Mouse (Mus musculus) 416B (cell line): ENCODE measurements around the gene Ptgr2.
A peak's percentile ranks its signal among the peaks of the same experiment; 100 is the strongest.

ENCODE experiments used
- DNase-seq: peaks from one replicate; pipeline ENCODE4 v3.0.0; 2011; ENCODE audit warnings: low read depth

The Ptgr2 gene

DNA sequence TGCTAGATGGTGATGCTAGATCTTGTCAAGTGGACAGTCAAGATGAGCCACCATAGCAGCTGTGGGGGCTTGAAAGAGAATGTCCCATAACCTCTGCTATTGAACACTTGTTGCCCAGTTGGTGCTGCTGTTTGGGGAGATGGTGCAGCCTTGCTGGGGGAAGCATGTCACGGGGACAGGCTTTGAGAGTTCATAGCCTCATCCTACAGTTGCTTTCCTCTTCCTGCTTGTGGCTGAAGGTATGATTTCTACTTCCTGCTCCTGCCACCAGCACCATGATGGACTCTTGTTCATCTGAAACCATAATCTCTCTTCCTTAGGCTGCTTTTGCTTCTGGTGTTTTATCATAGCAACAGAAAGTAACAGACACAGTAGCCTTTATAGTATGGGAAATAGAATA, 19.5 kb downstream of the Ptgr2 start:
- DNase-seq: no peak

- DNase-seq: no peak
These were observed 26.3 kb downstream of the Ptgr2 start for GRCm38 (mm10) chr12:84311306-84311705.

GRCm38 (mm10) chr12:84316006-84316405, 31.0 kb downstream of the Ptgr2 start:
- DNase-seq: no peak

DNA sequence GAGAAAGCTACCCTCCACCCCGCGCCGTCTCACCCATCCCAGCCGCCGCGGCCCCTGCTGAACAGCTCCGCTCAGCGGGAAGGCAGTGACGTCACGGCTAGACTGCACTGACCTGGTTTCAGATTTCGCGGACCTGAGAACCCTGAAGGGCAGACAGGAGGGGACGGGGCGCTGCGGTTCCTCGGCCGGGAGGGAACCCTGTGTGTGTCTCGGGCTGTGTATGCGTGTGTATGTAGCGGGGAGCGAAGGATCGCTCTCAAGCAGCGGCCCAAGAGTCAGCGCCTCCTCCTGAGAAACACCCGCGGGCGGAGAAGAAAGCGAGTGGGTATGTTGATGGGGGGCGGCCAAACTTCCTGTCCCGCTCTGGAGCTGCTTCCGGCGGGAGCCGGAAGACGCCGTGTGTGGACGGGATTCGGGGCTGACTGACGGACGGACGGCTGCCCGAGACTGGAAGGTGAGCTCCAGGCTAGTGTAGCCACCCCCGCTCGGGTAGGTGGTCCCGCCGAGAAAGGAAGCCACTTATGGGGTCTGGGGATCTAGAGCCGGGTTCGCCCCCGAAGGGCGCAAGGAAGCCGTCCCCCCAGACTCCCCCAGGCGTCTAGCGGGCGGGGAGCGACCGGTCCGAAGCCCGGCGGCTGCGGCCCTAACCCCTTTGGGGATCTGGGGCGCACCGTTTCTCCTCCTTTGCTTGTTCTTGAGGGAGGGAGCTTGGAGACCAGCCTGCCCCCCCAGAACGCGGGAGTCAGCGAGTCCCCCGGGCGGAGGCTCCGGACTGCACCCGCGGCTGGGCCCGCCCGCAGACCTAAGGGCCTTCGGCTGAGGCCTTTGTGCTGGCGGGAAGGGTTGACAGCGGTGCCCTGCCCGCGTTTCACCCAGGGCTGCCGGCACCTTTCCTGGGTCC, 31.9 kb downstream of the Ptgr2 start, which contains the start of gene Zfp410:
Zfp410 (plus strand) TSS at position 132 of the 901 bp plus-strand sequence.
- peak; percentile 92 for DNase-seq

DNA sequence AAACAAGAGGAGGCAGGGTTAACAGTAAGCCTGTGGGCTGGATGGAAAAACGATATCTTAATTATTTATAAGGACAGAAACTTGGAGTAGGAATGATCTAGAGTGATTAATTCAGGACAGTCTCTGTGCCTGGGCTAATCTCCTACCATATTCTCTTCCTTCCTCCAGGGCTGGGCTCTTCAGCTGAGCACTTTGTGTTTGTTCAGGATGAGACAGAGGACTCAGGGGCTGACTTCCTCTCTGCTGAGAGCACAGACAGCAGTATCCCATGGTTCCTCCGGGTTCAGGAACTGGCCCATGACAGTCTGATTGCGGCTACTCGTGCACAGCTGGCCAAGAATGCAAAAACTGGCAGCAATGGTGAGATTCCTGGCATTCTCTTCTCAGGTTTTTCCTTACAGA, 42.1 kb downstream of the Ptgr2 start:
- DNase-seq: no peak

DNA sequence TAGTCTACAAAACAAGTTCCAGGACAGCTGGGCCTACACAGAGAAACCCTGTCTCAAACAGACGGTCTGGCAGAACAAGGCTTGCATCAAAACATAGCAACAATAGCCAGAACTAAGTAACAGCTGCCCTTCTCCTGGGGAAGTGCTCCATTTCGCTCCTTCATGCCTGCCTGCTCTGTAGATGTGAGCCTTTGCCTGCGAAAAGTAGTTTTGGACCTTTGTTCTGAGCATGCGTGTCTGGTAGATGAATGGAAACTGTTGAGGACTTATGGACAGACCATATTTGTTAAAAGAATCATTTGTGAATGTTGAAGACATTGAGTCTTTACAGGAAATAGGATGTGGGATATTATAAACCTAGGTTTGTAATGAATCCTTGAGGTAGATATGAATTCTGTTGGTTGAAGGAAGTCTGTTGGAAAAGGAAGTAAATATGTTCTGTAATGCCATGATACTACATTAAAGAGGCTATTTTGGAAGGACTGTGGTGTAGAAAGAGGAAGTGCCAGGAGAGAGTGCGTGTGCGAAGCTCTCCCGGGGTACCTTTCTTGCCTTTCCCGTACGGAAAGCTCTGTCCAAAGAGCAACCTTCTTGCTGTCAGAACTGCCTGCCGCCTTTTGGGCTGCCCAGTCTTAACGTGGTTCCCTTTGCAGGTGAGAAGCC, 52.1 kb downstream of the Ptgr2 start:
- DNase-seq: peak; percentile 77

- peak; percentile 74 for DNase-seq
These were observed 62.2 kb downstream of the Ptgr2 start for GRCm38 (mm10) chr12:84347192-84347591.

DNA sequence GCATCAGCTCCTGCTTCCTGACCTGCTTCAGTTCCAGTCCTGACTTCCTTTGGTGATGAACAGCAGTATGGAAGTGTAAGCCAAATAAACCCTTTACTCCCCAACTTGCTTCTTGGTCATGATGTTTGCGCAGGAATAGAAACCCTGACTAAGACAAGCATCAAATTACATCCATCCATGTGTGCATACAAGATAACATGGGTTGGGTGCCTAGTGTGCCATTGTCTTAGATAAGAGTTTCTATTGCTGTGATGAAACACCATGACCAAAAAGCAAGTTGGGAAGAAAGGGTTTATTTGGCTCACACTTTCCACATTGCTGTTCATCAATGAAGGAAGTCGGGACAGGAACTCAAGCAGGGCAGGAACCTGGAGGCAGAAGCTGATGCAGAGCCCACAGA, 73.7 kb downstream of the Ptgr2 start:
- DNase-seq: peak; percentile 60

GRCm38 (mm10) chr12:84361555-84362489, 76.8 kb downstream of the Ptgr2 start, which contains the start of the genes Coq6 and Fam161b:
Gene Coq6, plus strand, starts transcription at chr12:84361657.
Gene Fam161b, minus strand, starts transcription at chr12:84361833.
- DNase-seq: peak; percentile 99

GRCm38 (mm10) chr12:84362872-84363271, 77.8 kb downstream of the Ptgr2 start:
- DNase-seq: no peak

GRCm38 (mm10) chr12:84364291-84364690, 79.3 kb downstream of the Ptgr2 start:
- no peak for DNase-seq

DNA sequence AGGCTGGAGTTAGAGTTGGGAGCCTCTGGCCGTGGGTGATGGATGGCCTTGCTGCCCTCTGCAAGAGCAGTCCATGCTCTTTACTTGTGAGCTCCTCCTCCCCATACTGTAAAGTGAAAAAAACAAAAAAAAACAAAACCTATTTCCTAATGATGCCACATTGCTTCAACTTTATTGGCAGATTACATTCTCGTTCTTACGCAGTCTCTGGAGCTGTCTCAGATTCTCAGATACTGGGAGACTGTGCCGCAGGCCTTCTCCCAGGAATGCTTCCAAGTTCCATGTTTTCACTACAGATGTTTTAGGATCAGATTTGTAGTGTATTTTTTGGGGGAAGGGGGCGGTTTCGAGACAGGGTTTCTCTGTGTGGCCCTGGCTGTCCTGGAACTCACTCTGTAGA, 80.1 kb downstream of the Ptgr2 start:
- no peak for DNase-seq
